Mouse (Mus musculus) midbrain, embryonic 12.5 days (tissue): ENCODE measurements around the gene Tmem213. TPM values are rescaled to one million over a fixed set of nuclear protein-coding genes. Genes with fewer than 3 reads are reported as not detected.

Experiments
- ATAC-seq: fragments of 200-750 bp; cut with Nextera tagmentation; 2 replicates; pipeline ENCODE4 v1.8.0; 2017; ENCODE audit warnings: low read depth, moderate TSS enrichment, moderate library complexity; ENCODE audit not compliant: low FRiP score
- H3K27ac ChIP-seq: fragments of 300-500 bp; sonication (generic); replicated peaks from 2 replicates; pipeline ENCODE4 v1.5.1; 2016; ENCODE audit warnings: mild to moderate bottlenecking
- H3K27me3 ChIP-seq: fragments of 300-500 bp; sonication (generic); 2 replicates; pipeline ENCODE4 v1.6.1; 2016; ENCODE audit warnings: mild to moderate bottlenecking
- H3K36me3 ChIP-seq: fragments of 300-500 bp; sonication (generic); 2 replicates; pipeline ENCODE4 v1.6.1; 2016
- H3K4me1 ChIP-seq: fragments of 300-500 bp; sonication (generic); 2 replicates; pipeline ENCODE4 v1.6.1; 2016
- H3K4me2 ChIP-seq: fragments of 300-500 bp; sonication (generic); replicated peaks from 2 replicates; pipeline ENCODE4 v1.6.1; 2016; ENCODE audit warnings: mild to moderate bottlenecking, moderate library complexity
- H3K4me3 ChIP-seq: fragments of 300-500 bp; sonication (generic); 2 replicates; pipeline ENCODE4 v1.5.1; 2016; ENCODE audit warnings: mild to moderate bottlenecking
- H3K9ac ChIP-seq: fragments of 300-500 bp; sonication (generic); replicated peaks from 2 replicates; pipeline ENCODE4 v1.6.1; 2016; ENCODE audit warnings: mild to moderate bottlenecking, moderate library complexity
- H3K9me3 ChIP-seq: fragments of 300-500 bp; sonication (generic); 2 replicates; pipeline ENCODE4 v1.6.1; 2016; ENCODE audit warnings: mild to moderate bottlenecking
- WGBS: fragments of 180-500 bp; shearing (Covaris S2); methylation state at CpG from one replicate; pipeline ENCODE4 v1.1.7; 2016; 5-methylcytosine and 5-hydroxymethylcytosine counted together
- polyA plus RNA-seq: library from polyadenylated mRNA; unstranded; fragments of >200 nt; fragmentation: Nextera tagmentation; extraction: Ambion mirVana; gene quantifications from 2 replicates; pipeline ENCODE4 v1.2.1, GENCODE M21; 2016

The Tmem213 gene
- not detected in 2 replicates for polyA plus RNA-seq

- Histone ChIP-seq H3K36me3 (no peaks in the 10 kb centered on the region), H3K4me3 (no peak within 1 kb of the TSS), H3K27ac (no peak within 1 kb of the TSS), H3K9ac (no peak within 1 kb of the TSS), H3K9me3 (no peaks in the 10 kb centered on the region), H3K27me3 (no peaks in the 10 kb centered on the region), H3K4me1 (no peaks in the 10 kb centered on the region), H3K4me2 (no peak within 1 kb of the TSS)
- WGBS, result 37% methylated on average over 9 of the region's 9 CpGs
- no peak for ATAC-seq
Observed at GRCm38 (mm10) chr6:38109160-38109795, at the start of gene Tmem213. TSS of gene Tmem213 (plus strand) at chr6:38109255.

- Histone ChIP-seq H3K4me3 (no peak overlapping the region), H3K4me1 (0 out of 2 replicates have a peak, but pooled peaks cover 8% of the 10 kb centered on the region), H3K9me3 (0 out of 2 replicates have a peak, but pooled peaks cover 4% of the 10 kb centered on the region), H3K27ac (no peak overlapping the region), H3K27me3 (no peaks in the 10 kb centered on the region), H3K9ac (no peak overlapping the region), H3K36me3 (no peaks in the 10 kb centered on the region), H3K4me2 (no peak overlapping the region)
- no peak for ATAC-seq
- 83% methylated on average over 2 of the region's 2 CpGs for WGBS
Observed at GRCm38 (mm10) chr6:38064621-38065020, 44.4 kb upstream of the Tmem213 start.

- H3K36me3 ChIP-seq, result no peaks in the 10 kb centered on the region
- no peak overlapping the region for H3K9ac ChIP-seq
- WGBS, result 79% methylated on average over 3 of the region's 3 CpGs
- no peak overlapping the region for H3K4me3 ChIP-seq
- 0 out of 2 replicates have a peak, but pooled peaks cover 8% of the 10 kb centered on the region for H3K4me1 ChIP-seq
- no peak for ATAC-seq
- H3K27me3 ChIP-seq, result no peaks in the 10 kb centered on the region
- H3K9me3 ChIP-seq, result 0 out of 2 replicates have a peak, but pooled peaks cover 4% of the 10 kb centered on the region
- H3K4me2 ChIP-seq, result no peak overlapping the region
- no peak overlapping the region for H3K27ac ChIP-seq
Observed at GRCm38 (mm10) chr6:38065122-38065500, 43.9 kb upstream of the Tmem213 start.

- H3K27ac ChIP-seq, result no peak overlapping the region
- ATAC-seq, result 0 out of 2 replicates have a peak, but pooled peaks have one; percentile 47
- 82% methylated on average over 11 of the region's 11 CpGs for WGBS
Observed at GRCm38 (mm10) chr6:38065501-38066122, 43.4 kb upstream of the Tmem213 start.

GRCm38 (mm10) chr6:38066215-38066614 lies 42.8 kb upstream of the Tmem213 start:
- H3K9me3 ChIP-seq, result 0 out of 2 replicates have a peak, but pooled peaks cover 4% of the 10 kb centered on the region
- WGBS, result 3% methylated on average over 5 of the region's 5 CpGs
- no peak overlapping the region for H3K9ac ChIP-seq
- H3K4me3 ChIP-seq, result no peak overlapping the region
- no peaks in the 10 kb centered on the region for H3K36me3 ChIP-seq
- H3K4me1 ChIP-seq, result 0 out of 2 replicates have a peak, but pooled peaks cover 8% of the 10 kb centered on the region
- no peak overlapping the region for H3K27ac ChIP-seq
- H3K4me2 ChIP-seq, result no peak overlapping the region
- H3K27me3 ChIP-seq, result no peaks in the 10 kb centered on the region
- ATAC-seq, result peak; percentile 87

More at GRCm38 (mm10) chr6:38065501-38066122, 43.4 kb upstream of the Tmem213 start:
- Histone ChIP-seq H3K36me3 (no peaks in the 10 kb centered on the region), H3K27me3 (no peaks in the 10 kb centered on the region), H3K4me3 (no peak overlapping the region), H3K9ac (no peak overlapping the region), H3K9me3 (0 out of 2 replicates have a peak, but pooled peaks cover 4% of the 10 kb centered on the region), H3K4me2 (no peak overlapping the region), H3K4me1 (0 out of 2 replicates have a peak, but pooled peaks cover 8% of the 10 kb centered on the region)

- Histone ChIP-seq H3K27ac (no peak overlapping the region), H3K4me2 (no peak overlapping the region), H3K27me3 (no peaks in the 10 kb centered on the region), H3K36me3 (no peaks in the 10 kb centered on the region), H3K9ac (no peak overlapping the region), H3K4me1 (no peaks in the 10 kb centered on the region), H3K4me3 (no peak overlapping the region), H3K9me3 (no peaks in the 10 kb centered on the region; the same call in 1 of the 2 replicates)
- ATAC-seq, result no peak
- 89% methylated on average over 4 of the region's 4 CpGs for WGBS
Observed at GRCm38 (mm10) chr6:38071256-38071655, 37.8 kb upstream of the Tmem213 start.

- no peaks in the 10 kb centered on the region for H3K36me3 ChIP-seq
- no peak for ATAC-seq
- no peak overlapping the region for H3K9ac ChIP-seq
- WGBS, result 75% methylated on average over 5 of the region's 5 CpGs
- H3K4me2 ChIP-seq, result no peak overlapping the region
- H3K4me1 ChIP-seq, result no peaks in the 10 kb centered on the region
- no peaks in the 10 kb centered on the region for H3K27me3 ChIP-seq
- no peak overlapping the region for H3K4me3 ChIP-seq
- H3K9me3 ChIP-seq, result no peaks in the 10 kb centered on the region; the same call in 1 of the 2 replicates
- no peak overlapping the region for H3K27ac ChIP-seq
Observed at GRCm38 (mm10) chr6:38072137-38072796, 36.8 kb upstream of the Tmem213 start.

- no peak overlapping the region for H3K27ac ChIP-seq
- no peak for ATAC-seq
- WGBS, result 82% methylated on average over 3 of the region's 3 CpGs
- H3K9me3 ChIP-seq, result no peaks in the 10 kb centered on the region; the same call in 1 of the 2 replicates
- H3K4me3 ChIP-seq, result no peak overlapping the region
- H3K27me3 ChIP-seq, result no peaks in the 10 kb centered on the region
- H3K4me1 ChIP-seq, result no peaks in the 10 kb centered on the region
- H3K4me2 ChIP-seq, result no peak overlapping the region
- no peaks in the 10 kb centered on the region for H3K36me3 ChIP-seq
- no peak overlapping the region for H3K9ac ChIP-seq
Observed at GRCm38 (mm10) chr6:38073592-38073991, 35.5 kb upstream of the Tmem213 start.

GRCm38 (mm10) chr6:38080364-38080763 lies 28.7 kb upstream of the Tmem213 start:
- H3K9ac ChIP-seq, result no peak overlapping the region
- H3K4me1 ChIP-seq, result no peaks in the 10 kb centered on the region
- H3K27ac ChIP-seq, result no peak overlapping the region
- no peak overlapping the region for H3K4me3 ChIP-seq
- WGBS, result 85% methylated on average over 4 of the region's 4 CpGs
- H3K27me3 ChIP-seq, result no peaks in the 10 kb centered on the region
- H3K36me3 ChIP-seq, result no peaks in the 10 kb centered on the region
- H3K4me2 ChIP-seq, result no peak overlapping the region
- no peaks in the 10 kb centered on the region for H3K9me3 ChIP-seq
- ATAC-seq, result no peak

GRCm38 (mm10) chr6:38081727-38082341 lies 27.2 kb upstream of the Tmem213 start:
- Histone ChIP-seq H3K4me2 (no peak overlapping the region), H3K9ac (no peak overlapping the region), H3K4me3 (no peak overlapping the region), H3K27ac (no peak overlapping the region), H3K9me3 (no peaks in the 10 kb centered on the region), H3K36me3 (no peaks in the 10 kb centered on the region), H3K4me1 (no peaks in the 10 kb centered on the region), H3K27me3 (no peaks in the 10 kb centered on the region)
- no peak for ATAC-seq
- 56% methylated on average over 11 of the region's 11 CpGs for WGBS

- H3K27ac ChIP-seq, result no peak overlapping the region
- H3K4me3 ChIP-seq, result no peak overlapping the region
- no peaks in the 10 kb centered on the region for H3K36me3 ChIP-seq
- no peak overlapping the region for H3K4me2 ChIP-seq
- ATAC-seq, result no peak
- WGBS, result 31% methylated on average over 4 of the region's 4 CpGs
- H3K9me3 ChIP-seq, result no peaks in the 10 kb centered on the region
- H3K4me1 ChIP-seq, result no peaks in the 10 kb centered on the region
- no peak overlapping the region for H3K9ac ChIP-seq
- no peaks in the 10 kb centered on the region for H3K27me3 ChIP-seq
Observed at GRCm38 (mm10) chr6:38083204-38083603, 25.9 kb upstream of the Tmem213 start.
